Mouse (Mus musculus) cerebellum, adult 2 months (tissue): ENCODE results near the gene Git2.

Experiments
- CTCF ChIP-seq: fragments of 200-500 bp; IDR thresholded peaks from 2 replicates; pipeline ENCODE4 v1.5.1; 2011; ENCODE audit warnings: low read depth, mild to moderate bottlenecking, control low read depth, low read length, moderate library complexity, borderline replicate concordance; ENCODE audit not compliant: insufficient read depth
- POLR2A ChIP-seq: fragments of 200-500 bp; IDR thresholded peaks from 2 replicates; pipeline ENCODE4 v1.6.1; 2011; ENCODE audit warnings: low read length, control low read depth, borderline replicate concordance; ENCODE audit not compliant: insufficient read depth

DNA sequence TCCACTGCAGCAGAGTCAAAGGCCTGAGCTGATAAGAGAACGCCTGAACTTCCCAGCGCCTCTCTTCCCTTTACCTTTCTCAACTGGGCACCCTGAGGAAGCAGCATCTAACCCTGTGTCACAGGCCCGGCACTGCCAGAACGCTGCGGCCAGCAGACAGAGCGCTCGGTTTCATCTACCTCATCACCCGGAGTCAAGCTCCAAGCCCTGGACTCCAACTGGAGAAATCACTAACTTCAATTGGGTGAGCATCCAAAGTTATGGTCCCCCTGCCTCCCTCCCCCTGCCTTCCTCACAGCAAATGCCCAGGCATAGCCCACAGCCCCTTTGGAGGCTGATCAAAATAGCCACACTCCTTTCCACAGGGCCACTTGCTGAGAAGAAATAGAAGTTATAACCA is 8.6 kb downstream of the Git2 start:
- no peak for TF ChIP-seq POLR2A
- no peak for TF ChIP-seq CTCF
